Mouse (Mus musculus) heart, postnatal 25 days (tissue): ENCODE measurements at regions not wholly inside any gene's neighbourhood (a gene's known extent, or its start where the extent isn't known, plus 50 kb on each side); places are given as distances from the start of the nearest gene placed in this dataset.

Source experiments
- DNase-seq: peaks from one replicate; pipeline ENCODE4 v3.0.0; 2022; ENCODE audit warnings: low spot score
- intact Hi-C: fragments of 180-260 bp; cut with DNase I; formaldehyde crosslinking; loops from one replicate; pipeline ENCODE4 v1.15.1; 2025

DNA sequence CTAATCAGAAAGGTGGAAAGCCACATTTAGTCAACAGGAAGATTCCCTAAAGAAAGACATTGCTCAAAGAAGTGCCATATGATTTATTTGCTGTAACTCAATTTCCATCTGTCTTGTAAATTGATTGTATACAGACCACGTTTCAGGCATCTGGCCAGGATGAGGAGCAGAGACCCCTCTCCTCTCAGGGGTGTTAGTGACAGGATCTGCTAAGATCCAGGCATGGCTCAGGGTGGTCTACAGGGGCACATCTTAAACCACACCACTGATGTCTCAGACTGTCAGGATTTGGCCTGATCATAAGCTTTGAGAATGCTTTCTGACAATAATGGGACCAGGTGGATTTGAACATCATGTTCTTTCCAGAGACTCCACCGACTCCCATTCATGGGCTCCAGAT lies 295.5 kb upstream of the 4930452B06Rik start:
- no peak for DNase-seq
- intact Hi-C loops = no loop called here

DNA sequence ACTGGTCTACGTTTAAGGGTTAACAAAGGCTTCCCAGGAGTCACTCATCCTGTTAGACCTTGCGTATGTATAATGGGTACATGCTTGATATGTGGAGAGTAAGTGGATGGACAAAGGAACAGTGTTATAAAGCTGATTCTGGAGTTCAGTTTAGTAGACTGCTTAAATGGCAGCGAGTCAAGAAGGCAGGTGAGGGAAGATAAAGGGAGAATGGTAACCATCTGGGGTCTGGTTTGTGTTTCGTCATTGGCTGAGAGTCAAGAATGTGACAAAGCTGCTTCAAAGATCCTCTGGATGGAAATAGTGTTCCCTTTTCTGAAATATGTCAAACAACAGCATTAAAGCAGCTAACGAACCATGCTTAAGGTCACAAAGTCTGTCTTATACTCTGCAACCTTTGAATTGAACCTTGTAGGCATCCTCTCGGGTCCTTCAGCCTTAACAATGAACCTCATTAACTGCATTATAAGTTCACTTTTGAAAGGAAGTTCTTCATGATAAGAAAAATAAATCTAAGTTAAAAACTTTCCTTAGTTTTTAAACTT lies 286.9 kb upstream of the 4930452B06Rik start:
- intact Hi-C loops = no loop called here
- DNase-seq = no peak

DNA sequence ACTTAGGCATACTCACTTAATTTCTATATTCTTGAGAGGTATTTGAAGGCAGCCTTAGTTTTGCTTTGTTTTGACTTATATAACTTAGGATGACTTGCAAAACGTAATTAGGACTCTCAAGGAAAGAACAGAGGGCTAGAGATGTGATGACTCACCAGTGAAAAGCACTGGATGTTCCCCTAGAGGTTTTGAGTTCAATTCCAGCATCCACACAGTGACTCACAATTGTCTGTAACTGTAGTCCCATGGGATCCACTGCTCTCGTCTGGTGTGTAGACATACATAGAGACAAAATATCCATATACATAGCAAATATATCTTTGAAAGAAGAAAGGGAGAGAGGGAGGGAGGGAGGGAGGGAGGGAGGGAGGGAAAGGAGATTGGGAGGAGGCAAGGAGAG lies 282.7 kb upstream of the 4930452B06Rik start:
- intact Hi-C loops = no loop called here
- DNase-seq = no peak

DNA sequence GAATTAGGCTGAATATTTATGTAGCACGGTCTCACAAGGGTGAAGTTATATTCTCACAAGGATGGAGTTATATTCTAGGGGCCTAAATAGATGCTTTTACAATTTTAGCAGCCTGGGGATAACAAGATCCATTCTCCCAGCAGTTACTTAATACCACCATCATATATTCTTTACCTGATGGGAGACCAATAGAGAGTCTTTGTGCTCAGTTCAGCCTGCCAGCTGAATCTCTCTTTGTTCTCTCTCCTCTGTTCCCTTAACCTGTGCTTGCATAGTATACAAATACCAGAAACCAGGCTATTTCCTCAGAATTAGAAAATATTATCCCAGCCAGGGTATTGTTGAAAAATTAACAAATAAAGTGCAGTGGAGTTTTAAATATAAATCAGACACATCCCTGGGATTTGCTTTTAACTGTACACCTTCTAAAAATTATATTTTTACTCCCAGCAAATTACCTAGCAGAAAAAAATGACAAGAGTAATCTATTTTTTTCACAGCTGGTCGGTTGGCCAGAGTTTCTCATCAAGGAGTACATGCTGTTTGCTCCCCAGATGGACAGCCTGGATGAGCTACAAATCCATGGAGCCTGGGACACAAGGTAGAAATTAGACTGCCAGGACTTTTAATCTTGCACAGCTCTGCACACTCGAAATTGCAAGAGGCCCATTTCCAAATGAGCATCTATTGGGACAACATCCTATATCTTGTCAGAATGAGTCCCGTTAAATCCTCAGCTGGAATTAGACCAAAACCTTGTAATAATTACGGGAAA lies 281.0 kb upstream of the 4930452B06Rik start:
- intact Hi-C loops = no loop called here
- no peak for DNase-seq

DNA sequence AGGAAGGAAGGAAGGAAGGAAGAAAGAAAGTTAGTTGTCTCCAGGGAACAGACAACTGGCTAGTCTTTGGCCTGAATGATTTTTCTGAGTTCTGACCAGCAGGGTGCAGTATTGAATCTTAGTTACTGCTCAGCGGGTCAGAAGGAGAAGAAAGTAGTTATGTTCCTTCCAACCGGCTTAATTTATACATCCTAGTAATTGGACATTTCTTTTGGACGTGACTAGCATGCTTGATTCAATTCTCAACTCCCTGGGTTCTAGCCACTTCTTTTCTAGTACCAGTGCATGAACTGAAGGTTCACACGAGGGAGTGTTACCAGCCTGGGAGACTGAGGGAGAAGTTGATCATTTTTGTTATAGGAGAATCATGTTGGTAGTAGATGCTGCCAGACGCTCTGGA lies 269.1 kb upstream of the 4930452B06Rik start:
- intact Hi-C loops = loop anchor here (10.0 kb wide), 1 partner anchor 460 kb away; no protein-coding TSS in a partner anchor
- DNase-seq = no peak
